Mouse (Mus musculus): ENCODE data around the gene Atg9a. TPM values are rescaled to one million over a fixed set of nuclear protein-coding genes. Genes with fewer than 3 reads are reported as not detected.

Atg9a gene
- total and polyA plus RNA-seq, 3 experiments, result 7.8 to 26.1 TPM; not detected in 1

GRCm38 (mm10) chr1:75136730-75137129 lies 55.3 kb downstream of the Atg9a start:
- Histone ChIP-seq H3K9ac (ENCODE audit: control insufficient read depth, low read depth, low read length, poor library complexity, severe bottlenecking) (peak overlapping the region; percentile 51), H3K4me1 (ENCODE audit: control insufficient read depth in 1 of 2, insufficient read depth in 2 of 2, low read length in 2 of 2) (peaks cover 14 to 44% of the 10 kb centered on the region in 2 experiments), H3K27me3 (ENCODE audit: control insufficient read depth in 1 of 2, insufficient read depth in 2 of 2, low read length in 2 of 2) (no peaks in the 10 kb centered on the region), H3K36me3 (ENCODE audit: control insufficient read depth in 1 of 2, insufficient read depth in 2 of 2, low read length in 2 of 2) (peaks cover 4 to 38% of the 10 kb centered on the region in 2 experiments; a peak in 3 of 4 replicates), H3K79me2 (ENCODE audit: control insufficient read depth, insufficient read depth, low read length, poor library complexity) (peaks cover 21% of the 10 kb centered on the region), H3K27ac (ENCODE audit: control insufficient read depth, low read depth, low read length) (peak overlapping the region; percentile 90), H3K4me3 (ENCODE audit: control insufficient read depth in 1 of 2, insufficient read depth in 1 of 2, low read depth in 2 of 2, low read length in 2 of 2) (no peak overlapping the region), H3K9me3 (replicated peaks; ENCODE audit: insufficient read depth, low read length) (no peaks in the 10 kb centered on the region)
- peak; percentile 89 for DNase-seq (ENCODE audit: low read depth, low spot score)
- peak in 1 of 2 experiments; percentile 42; a peak in 1 of 4 replicates for TF ChIP-seq POLR2A (IDR thresholded peaks at IDR 0.05; ENCODE audit: control insufficient read depth in 1 of 2, insufficient read depth in 1 of 2, low read depth in 1 of 2, low read length in 2 of 2, poor library complexity in 1 of 2)
- no peak for TF ChIP-seq USF1 (IDR thresholded peaks at IDR 0.05; ENCODE audit: low read depth, low read length)
- TF ChIP-seq NRF1 (IDR thresholded peaks at IDR 0.05; ENCODE audit: insufficient read depth, low read depth, low read length, poor library complexity, severe bottlenecking), result no peak
- TF ChIP-seq HCFC1 (IDR thresholded peaks at IDR 0.05; ENCODE audit: low read depth, low read length), result 0 out of 2 replicates have a peak, but pooled peaks have one; percentile 39
- no peak for TF ChIP-seq ZKSCAN1 (IDR thresholded peaks at IDR 0.05; ENCODE audit: low read depth, low read length)
- TF ChIP-seq CTCF (IDR thresholded peaks at IDR 0.05 in 2 of 3, conservative IDR thresholded peaks at IDR 0.05 in 1 of 3; ENCODE audit: control insufficient read depth in 1 of 3, insufficient read depth in 1 of 3, low read depth in 2 of 3, low read length in 3 of 3, poor library complexity in 1 of 3, severe bottlenecking in 1 of 3), result no peak
- no peak for TF ChIP-seq CHD1 (IDR thresholded peaks at IDR 0.05; ENCODE audit: low read depth, low read length)
- peak; percentile 71; the same call in 1 of the 2 replicates for TF ChIP-seq BHLHE40 (IDR thresholded peaks at IDR 0.05; ENCODE audit: borderline replicate concordance, low read depth, low read length)
- peak; percentile 97 for TF ChIP-seq GATA1 (IDR thresholded peaks at IDR 0.05; ENCODE audit: low read depth, low read length)
- TF ChIP-seq JUND (IDR thresholded peaks at IDR 0.05; ENCODE audit: low read depth, low read length), result no peak
- TF ChIP-seq UBTF (IDR thresholded peaks at IDR 0.05; ENCODE audit: borderline replicate concordance, insufficient read depth, low read depth, low read length), result no peak
- TF ChIP-seq POLR2AphosphoS5 (IDR thresholded peaks at IDR 0.05; ENCODE audit: borderline replicate concordance, low read depth, low read length), result no peak
- peak; percentile 62; the same call in 1 of the 2 replicates for TF ChIP-seq RCOR1 (IDR thresholded peaks at IDR 0.05; ENCODE audit: low read depth, low read length)
- TF ChIP-seq MAFK (IDR thresholded peaks at IDR 0.05; ENCODE audit: borderline replicate concordance, low read depth, low read length), result no peak
- peak; percentile 78 for TF ChIP-seq MAX (IDR thresholded peaks at IDR 0.05; ENCODE audit: low read length)
- TF ChIP-seq ELF1 (IDR thresholded peaks at IDR 0.05; ENCODE audit: low read depth, low read length), result no peak
- no peak for TF ChIP-seq E2F4 (IDR thresholded peaks at IDR 0.05; ENCODE audit: borderline replicate concordance, low read depth, low read length)
- peak; percentile 59; the same call in 1 of the 2 replicates for TF ChIP-seq TBP (IDR thresholded peaks at IDR 0.05; ENCODE audit: low read depth, low read length)
- no peak for TF ChIP-seq USF2 (IDR thresholded peaks at IDR 0.05; ENCODE audit: borderline replicate concordance in 1 of 2, insufficient read depth in 1 of 2, low read depth in 1 of 2, low read length in 2 of 2)
- TF ChIP-seq MXI1 (IDR thresholded peaks at IDR 0.05; ENCODE audit: low read depth, low read length), result peak; percentile 86
- no peak for TF ChIP-seq POLR2AphosphoS2 (IDR thresholded peaks at IDR 0.05; ENCODE audit: low read length)
- TF ChIP-seq TAL1 (IDR thresholded peaks at IDR 0.05; ENCODE audit: low read length), result peak; percentile 99
- no peak for TF ChIP-seq ZC3H11A (IDR thresholded peaks at IDR 0.05; ENCODE audit: low read depth, low read length)
- peak; percentile 99 for TF ChIP-seq ETS1 (IDR thresholded peaks at IDR 0.05; ENCODE audit: low read depth, low read length)
- TF ChIP-seq ZMIZ1 (IDR thresholded peaks at IDR 0.05; ENCODE audit: low read depth, low read length), result no peak
- no peak for TF ChIP-seq NELFE (IDR thresholded peaks at IDR 0.05; ENCODE audit: low read depth, low read length)
- peak; percentile 70 for TF ChIP-seq MAZ (IDR thresholded peaks at IDR 0.05; ENCODE audit: low read depth, low read length)
- TF ChIP-seq ZNF384 (IDR thresholded peaks at IDR 0.05; ENCODE audit: low read depth, low read length), result peak; percentile 71
- no peak for TF ChIP-seq GABPA (IDR thresholded peaks at IDR 0.05; ENCODE audit: low read depth, low read length)
- no peak for TF ChIP-seq KAT2A (conservative IDR thresholded peaks at IDR 0.05; ENCODE audit: low read depth, low read length)
- TF ChIP-seq MYC (IDR thresholded peaks at IDR 0.05; ENCODE audit: low read depth, low read length), result peak; percentile 96
- no peak for TF ChIP-seq MEF2A (IDR thresholded peaks at IDR 0.05; ENCODE audit: extremely low read depth, insufficient replicate concordance, low read depth, low read length, poor library complexity, severe bottlenecking)
- TF ChIP-seq SMC3 (IDR thresholded peaks at IDR 0.05; ENCODE audit: low read depth, low read length), result no peak
- 0 out of 2 replicates have a peak, but pooled peaks have one; percentile 70 for TF ChIP-seq MYB (IDR thresholded peaks at IDR 0.05; ENCODE audit: low read depth, low read length)
- no peak for TF ChIP-seq CHD2 (IDR thresholded peaks at IDR 0.05; ENCODE audit: low read length)
- peak; percentile 97 for TF ChIP-seq SIN3A (IDR thresholded peaks at IDR 0.05; ENCODE audit: low read length)
- TF ChIP-seq EP300 (IDR thresholded peaks at IDR 0.05; ENCODE audit: low read depth in 1 of 2, low read length in 2 of 2), result peak; percentile 96
